Mouse (Mus musculus): ENCODE data around the gene Cryba2. TPM values are rescaled to one million over a fixed set of nuclear protein-coding genes. Genes with fewer than 3 reads are reported as not detected.

Gene Cryba2
- polyA plus RNA-seq, 1 experiment from 2014 or later: not detected

DNA sequence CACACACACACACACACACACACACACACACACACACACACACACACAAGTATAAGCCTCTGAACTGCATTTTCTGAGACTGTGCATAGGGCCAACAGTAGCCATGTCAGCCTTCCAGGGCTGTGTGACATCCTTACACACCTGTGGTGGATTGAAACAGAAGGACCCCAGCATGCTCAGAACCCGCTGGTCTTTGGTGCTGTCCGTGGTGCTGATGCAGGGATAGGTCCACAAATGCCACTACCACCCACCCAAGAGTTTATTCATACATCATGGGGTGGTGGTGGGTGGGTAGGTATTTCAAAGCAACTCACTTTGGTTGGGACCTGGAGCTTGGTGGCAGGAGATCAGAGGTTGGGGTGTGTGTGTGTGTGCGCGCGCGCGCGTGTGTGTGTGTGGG, 1.4 kb downstream of the Cryba2 start:
- WGBS: 1% methylated on average over 8 of the region's 8 CpGs
- Histone ChIP-seq H3K4me2 (ENCODE audit: low read depth) (no peak overlapping the region), H3K9me3 (ENCODE audit: control insufficient read depth, low read length) (no peaks in the 10 kb centered on the region), H3K9ac (ENCODE audit: low read length) (no peak overlapping the region), H3K27ac (ENCODE audit: low read depth, low read length) (no peak overlapping the region), H3K4me3 (ENCODE audit: low read depth, low read length) (no peak overlapping the region), H3K4me1 (ENCODE audit: control insufficient read depth, insufficient read depth, low read length) (peaks cover 6% of the 10 kb centered on the region), H3K36me3 (ENCODE audit: control insufficient read depth, insufficient read depth, low read length) (no peaks in the 10 kb centered on the region), H3K27me3 (ENCODE audit: control insufficient read depth, insufficient read depth, low read length) (peaks cover 88% of the 10 kb centered on the region)
- DNase-seq (ENCODE audit: low spot score): peak; percentile 66
- no peak for ATAC-seq (ENCODE audit: insufficient read depth, low FRiP score, low TSS enrichment)

DNA sequence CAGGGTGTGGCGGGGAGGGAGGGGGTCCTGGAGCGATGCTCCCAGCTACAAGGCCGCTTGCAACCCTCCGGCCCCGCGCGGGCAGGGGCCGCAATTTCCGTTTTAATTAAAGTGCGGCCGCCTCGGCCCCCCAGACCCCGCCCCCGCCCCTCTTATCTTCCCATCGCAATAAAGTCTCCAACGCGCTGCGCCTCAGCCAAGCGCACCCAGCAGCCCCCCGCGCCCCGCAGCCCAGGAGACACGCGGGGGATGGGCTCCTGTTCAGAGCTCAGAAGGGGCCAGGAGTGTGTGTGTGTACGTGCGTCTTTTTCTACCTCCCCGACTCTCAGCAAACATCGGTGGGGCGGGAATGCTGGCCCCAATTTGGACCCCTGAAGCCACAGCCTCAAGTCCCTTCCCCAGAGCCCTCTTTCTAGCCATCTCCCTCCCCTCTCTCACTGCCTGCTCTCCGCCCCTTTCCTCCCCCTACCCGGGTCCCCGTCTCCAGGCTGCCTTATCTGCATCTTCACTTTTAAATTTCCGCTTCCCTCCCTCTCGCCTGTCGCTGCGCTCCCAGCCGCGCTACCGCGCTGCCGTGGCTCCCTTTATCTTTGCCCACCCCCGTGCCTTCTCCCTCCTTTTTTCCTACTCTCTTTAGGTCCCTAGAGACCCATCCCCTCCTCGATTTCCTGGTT, 7.4 kb downstream of the Cryba2 start, which contains the start of gene Fev:
Gene Fev, minus strand, starts transcription at position 51 of the 674 bp plus-strand sequence.
- H3K4me1 ChIP-seq (ENCODE audit: control insufficient read depth, insufficient read depth, low read length): peaks cover 8% of the 10 kb centered on the region
- DNase-seq (ENCODE audit: low spot score) (no peak), ATAC-seq (ENCODE audit: insufficient read depth, low FRiP score, low TSS enrichment) (no peak)
- peak within 1 kb of the TSS; percentile 13 for H3K4me3 ChIP-seq (ENCODE audit: low read depth, low read length)
- no peak within 1 kb of the TSS for H3K9ac ChIP-seq (ENCODE audit: low read length)
- no peaks in the 10 kb centered on the region for H3K9me3 ChIP-seq (ENCODE audit: control insufficient read depth, low read length)
- H3K27ac ChIP-seq (ENCODE audit: low read depth, low read length): no peak within 1 kb of the TSS
- H3K36me3 ChIP-seq (ENCODE audit: control insufficient read depth, insufficient read depth, low read length): no peaks in the 10 kb centered on the region
- peak within 1 kb of the TSS; percentile 25 for H3K4me2 ChIP-seq (ENCODE audit: low read depth)
- WGBS: under 1% methylated on average over 32 of the region's 43 CpGs
- H3K27me3 ChIP-seq (ENCODE audit: control insufficient read depth, insufficient read depth, low read length): peaks cover 93% of the 10 kb centered on the region

DNA sequence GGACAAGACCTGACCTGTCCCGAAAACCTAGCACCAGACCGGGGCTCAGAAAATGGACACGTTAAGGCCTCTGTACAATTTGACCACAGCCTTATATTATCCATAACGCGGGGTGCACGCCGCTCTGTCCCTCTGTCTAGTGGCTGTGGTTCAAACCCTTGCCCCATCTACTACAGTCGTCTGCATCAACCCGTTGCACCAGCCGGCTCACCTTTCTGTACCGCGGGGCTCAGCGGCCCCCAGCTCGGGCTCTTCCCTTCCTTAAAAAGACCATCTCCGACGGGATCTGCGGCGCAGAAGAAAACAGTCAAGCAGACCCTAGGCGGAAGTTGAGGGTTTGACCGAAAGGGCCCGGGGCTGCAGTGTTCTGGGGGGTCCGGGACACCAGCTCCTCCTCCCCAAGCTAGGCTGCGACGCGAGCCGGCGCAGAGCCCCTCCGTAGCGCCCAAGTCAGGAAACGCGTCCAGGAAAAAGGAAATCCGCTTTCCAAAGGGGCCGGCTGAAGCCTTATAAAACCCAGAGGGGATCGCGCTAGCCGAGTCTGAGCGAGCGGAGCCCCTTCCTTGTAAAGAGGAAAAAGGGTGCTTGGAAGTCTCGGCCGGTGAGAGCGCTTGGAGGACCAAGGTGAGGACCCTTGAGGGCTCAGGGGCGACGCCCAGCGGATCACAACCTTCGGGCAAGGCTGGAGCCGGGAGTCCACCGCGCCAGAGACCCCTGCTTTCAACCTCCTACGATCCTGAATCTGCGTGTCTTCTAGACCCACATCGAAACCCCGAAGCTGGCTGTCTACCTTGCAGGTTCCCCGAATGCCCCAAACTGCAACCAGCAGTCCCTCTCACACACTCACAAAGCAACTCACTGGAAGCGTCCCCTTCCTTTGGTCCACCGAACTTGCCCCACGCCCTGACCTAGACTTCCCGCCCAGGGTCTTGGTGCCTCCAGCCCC, 8.5 kb downstream of the Cryba2 start:
- DNase-seq (ENCODE audit: low spot score): no peak
- H3K9ac ChIP-seq (ENCODE audit: low read length): no peak overlapping the region

DNA sequence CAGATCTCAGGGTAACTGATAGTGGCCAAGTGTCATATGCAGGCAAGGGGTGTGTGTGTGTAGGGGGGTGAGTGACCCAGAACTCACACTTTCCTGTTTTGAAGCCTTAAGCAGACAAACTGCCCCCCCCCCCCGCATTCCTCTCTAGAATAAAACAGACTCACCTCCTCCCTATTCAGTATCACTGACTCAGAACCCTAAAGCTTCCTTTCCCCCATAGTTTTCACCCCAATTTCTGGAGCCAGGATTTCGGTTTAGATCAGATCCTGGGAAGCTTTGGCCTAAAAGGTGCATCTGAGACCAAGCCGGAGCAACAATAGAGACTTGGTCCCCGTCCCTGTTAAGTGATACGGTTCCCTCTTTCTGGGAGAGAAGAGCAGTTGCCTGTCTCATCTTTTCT, 9.5 kb downstream of the Cryba2 start:
- Histone ChIP-seq H3K4me1 (ENCODE audit: control insufficient read depth, insufficient read depth, low read length) (peaks cover 8% of the 10 kb centered on the region), H3K9ac (ENCODE audit: low read length) (no peak overlapping the region), H3K36me3 (ENCODE audit: control insufficient read depth, insufficient read depth, low read length) (no peaks in the 10 kb centered on the region), H3K27ac (ENCODE audit: low read depth, low read length) (no peak overlapping the region), H3K9me3 (ENCODE audit: control insufficient read depth, low read length) (no peaks in the 10 kb centered on the region), H3K27me3 (ENCODE audit: control insufficient read depth, insufficient read depth, low read length) (peaks cover 87% of the 10 kb centered on the region), H3K4me3 (ENCODE audit: low read depth, low read length) (no peak overlapping the region), H3K4me2 (ENCODE audit: low read depth) (no peak overlapping the region)
- 0% methylated on average over 5 of the region's 5 CpGs for WGBS
- DNase-seq (ENCODE audit: low spot score): no peak
- ATAC-seq (ENCODE audit: insufficient read depth, low FRiP score, low TSS enrichment): no peak

More for the DNA sequence above, 8.5 kb downstream of the Cryba2 start:
- Histone ChIP-seq H3K27ac (ENCODE audit: low read depth, low read length) (no peak overlapping the region), H3K36me3 (ENCODE audit: control insufficient read depth, insufficient read depth, low read length) (no peaks in the 10 kb centered on the region), H3K4me1 (ENCODE audit: control insufficient read depth, insufficient read depth, low read length) (peaks cover 8% of the 10 kb centered on the region), H3K4me2 (ENCODE audit: low read depth) (peak overlapping the region; percentile 0; the same call in 1 of the 2 replicates), H3K27me3 (ENCODE audit: control insufficient read depth, insufficient read depth, low read length) (peaks cover 86% of the 10 kb centered on the region), H3K4me3 (ENCODE audit: low read depth, low read length) (peak overlapping the region; percentile 13; the same call in 1 of the 2 replicates), H3K9me3 (ENCODE audit: control insufficient read depth, low read length) (no peaks in the 10 kb centered on the region)
- WGBS: under 1% methylated on average over 54 of the region's 57 CpGs
- no peak for ATAC-seq (ENCODE audit: insufficient read depth, low FRiP score, low TSS enrichment)

DNA sequence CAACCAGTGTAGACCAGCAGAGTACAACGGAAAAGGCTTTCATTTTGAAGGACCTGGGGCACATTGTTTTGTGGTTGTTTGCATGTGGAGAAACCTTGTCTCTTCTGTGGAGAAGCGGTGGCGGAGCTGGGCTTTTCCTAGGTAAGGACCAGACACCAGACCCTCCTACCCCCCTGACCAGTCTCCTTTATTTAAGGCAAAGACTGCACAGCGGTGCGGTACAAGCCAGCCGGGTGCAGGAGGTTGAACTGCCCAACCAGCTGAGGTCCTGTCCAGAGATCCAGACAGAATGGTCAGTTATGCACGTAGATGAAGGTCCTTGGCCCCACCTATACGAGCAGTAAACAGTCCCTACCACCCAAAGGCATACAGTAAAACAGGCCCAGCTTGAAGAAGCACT, 10.1 kb downstream of the Cryba2 start:
- Histone ChIP-seq H3K27me3 (ENCODE audit: control insufficient read depth, insufficient read depth, low read length) (peaks cover 82% of the 10 kb centered on the region), H3K9me3 (ENCODE audit: control insufficient read depth, low read length) (no peaks in the 10 kb centered on the region), H3K4me1 (ENCODE audit: control insufficient read depth, insufficient read depth, low read length) (peaks cover 8% of the 10 kb centered on the region), H3K36me3 (ENCODE audit: control insufficient read depth, insufficient read depth, low read length) (no peaks in the 10 kb centered on the region), H3K27ac (ENCODE audit: low read depth, low read length) (no peak overlapping the region), H3K4me2 (ENCODE audit: low read depth) (no peak overlapping the region), H3K9ac (ENCODE audit: low read length) (no peak overlapping the region), H3K4me3 (ENCODE audit: low read depth, low read length) (no peak overlapping the region; the same call in 1 of the 2 replicates)
- WGBS: under 1% methylated on average over 8 of the region's 8 CpGs
- DNase-seq (ENCODE audit: low spot score): peak; percentile 33
- ATAC-seq (ENCODE audit: insufficient read depth, low FRiP score, low TSS enrichment): no peak

DNA sequence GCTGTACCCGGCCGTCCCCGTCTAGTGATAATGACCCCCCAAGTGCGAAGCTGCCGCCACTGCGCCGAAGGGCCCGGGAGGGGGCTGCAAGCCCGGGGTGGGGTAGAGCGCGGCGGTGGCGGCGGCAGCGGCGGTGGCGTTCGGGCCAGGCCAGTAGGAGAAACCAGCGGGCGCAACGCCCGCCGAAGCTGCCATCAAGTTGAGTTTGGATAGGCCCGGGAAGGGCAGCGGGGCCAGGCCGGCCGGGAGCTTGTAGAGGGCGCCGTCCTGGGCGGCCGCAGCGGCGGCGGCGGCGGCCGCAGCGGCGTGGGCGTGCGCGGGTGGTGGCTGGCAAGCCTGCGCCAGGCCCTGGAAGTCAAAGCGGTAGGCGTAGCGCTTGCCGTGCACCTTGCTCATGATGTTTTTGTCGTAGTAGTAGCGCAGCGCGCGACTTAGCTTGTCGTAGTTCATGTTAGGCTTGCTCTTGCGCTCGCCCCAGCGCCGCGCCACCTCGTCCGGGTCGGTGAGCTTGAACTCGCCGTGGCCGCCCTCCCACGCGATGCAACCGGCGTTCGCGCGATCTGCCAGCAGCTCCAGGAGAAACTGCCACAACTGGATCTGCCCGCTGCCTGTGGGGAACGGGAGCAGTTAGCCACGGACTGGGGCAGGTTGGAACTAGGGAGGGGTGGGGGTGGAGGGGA, 10.7 kb downstream of the Cryba2 start:
- under 1% methylated on average over 67 of the region's 74 CpGs for WGBS
- Histone ChIP-seq H3K9me3 (ENCODE audit: control insufficient read depth, low read length) (no peaks in the 10 kb centered on the region), H3K27ac (ENCODE audit: low read depth, low read length) (no peak overlapping the region), H3K9ac (ENCODE audit: low read length) (no peak overlapping the region), H3K4me1 (ENCODE audit: control insufficient read depth, insufficient read depth, low read length) (peaks cover 8% of the 10 kb centered on the region), H3K27me3 (ENCODE audit: control insufficient read depth, insufficient read depth, low read length) (peaks cover 76% of the 10 kb centered on the region), H3K4me2 (ENCODE audit: low read depth) (peak overlapping the region; percentile 48), H3K4me3 (ENCODE audit: low read depth, low read length) (peak overlapping the region; percentile 26), H3K36me3 (ENCODE audit: control insufficient read depth, insufficient read depth, low read length) (no peaks in the 10 kb centered on the region)
- ATAC-seq (ENCODE audit: insufficient read depth, low FRiP score, low TSS enrichment): no peak
- peak; percentile 30 for DNase-seq (ENCODE audit: low spot score)

DNA sequence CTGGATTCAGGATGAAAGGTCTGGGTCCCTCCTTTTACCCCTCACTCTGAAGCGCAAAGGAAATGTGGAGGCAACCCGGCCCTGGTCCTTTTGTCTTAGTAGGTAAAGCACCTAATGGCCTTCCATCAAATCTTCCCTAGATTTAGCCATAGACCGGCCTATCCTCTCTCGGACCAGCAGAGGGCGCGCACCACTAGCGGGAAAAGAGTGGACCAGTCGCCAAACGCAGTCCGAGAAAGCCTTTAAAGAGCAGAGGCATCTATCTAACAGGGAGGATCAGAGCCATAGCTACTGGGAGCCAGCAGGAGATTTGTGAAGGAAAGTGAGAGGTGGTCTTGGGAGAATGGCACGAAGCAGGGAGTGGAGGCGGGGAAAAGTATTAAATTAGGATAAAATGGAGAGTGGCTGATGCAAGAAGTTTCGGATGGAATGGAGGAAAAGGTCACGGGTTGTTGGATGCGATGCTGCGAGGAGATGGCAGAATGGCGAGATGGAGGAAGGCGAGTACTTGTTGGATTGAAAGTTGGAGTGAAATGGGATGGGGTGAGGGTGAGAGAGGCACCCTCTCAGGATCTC, 12.1 kb downstream of the Cryba2 start:
- Histone ChIP-seq H3K4me2 (ENCODE audit: low read depth) (no peak overlapping the region), H3K27me3 (ENCODE audit: control insufficient read depth, insufficient read depth, low read length) (peaks cover 63% of the 10 kb centered on the region), H3K4me1 (ENCODE audit: control insufficient read depth, insufficient read depth, low read length) (peaks cover 8% of the 10 kb centered on the region), H3K36me3 (ENCODE audit: control insufficient read depth, insufficient read depth, low read length) (no peaks in the 10 kb centered on the region), H3K27ac (ENCODE audit: low read depth, low read length) (no peak overlapping the region), H3K9ac (ENCODE audit: low read length) (no peak overlapping the region), H3K4me3 (ENCODE audit: low read depth, low read length) (no peak overlapping the region), H3K9me3 (ENCODE audit: control insufficient read depth, low read length) (no peaks in the 10 kb centered on the region)
- WGBS: 1% methylated on average over 18 of the region's 18 CpGs
- DNase-seq (ENCODE audit: low spot score): peak; percentile 81
- no peak for ATAC-seq (ENCODE audit: insufficient read depth, low FRiP score, low TSS enrichment)

DNA sequence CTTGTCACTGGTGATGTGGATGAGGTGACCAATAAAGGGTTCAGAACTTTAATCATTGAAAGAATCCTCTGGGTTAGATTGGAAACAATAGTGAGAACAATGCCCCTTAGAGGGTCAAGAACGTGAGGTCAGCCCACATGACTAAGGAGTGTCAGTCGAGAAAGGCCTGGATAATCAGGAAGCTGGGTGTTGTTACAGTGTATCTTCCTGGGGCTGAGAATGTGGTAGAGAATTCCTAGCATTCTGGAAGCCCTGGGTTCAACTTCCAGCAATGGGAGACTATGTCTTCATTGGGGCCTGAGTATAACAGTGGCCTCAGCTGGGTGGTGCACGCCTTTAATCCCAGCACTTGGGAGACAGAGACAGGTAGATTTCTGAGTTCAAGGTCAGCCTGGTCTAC, 15.7 kb downstream of the Cryba2 start:
- no peak overlapping the region for H3K4me2 ChIP-seq (ENCODE audit: low read depth)
- H3K9me3 ChIP-seq (ENCODE audit: control insufficient read depth, low read length): no peaks in the 10 kb centered on the region
- ATAC-seq (ENCODE audit: insufficient read depth, low FRiP score, low TSS enrichment) (no peak), DNase-seq (ENCODE audit: low spot score) (no peak)
- peaks cover 3% of the 10 kb centered on the region for H3K4me1 ChIP-seq (ENCODE audit: control insufficient read depth, insufficient read depth, low read length)
- WGBS: 65% methylated on average over 3 of the region's 3 CpGs
- no peak overlapping the region for H3K27ac ChIP-seq (ENCODE audit: low read depth, low read length)
- H3K36me3 ChIP-seq (ENCODE audit: control insufficient read depth, insufficient read depth, low read length): no peaks in the 10 kb centered on the region
- no peak overlapping the region for H3K9ac ChIP-seq (ENCODE audit: low read length)
- H3K4me3 ChIP-seq (ENCODE audit: low read depth, low read length): no peak overlapping the region
- peaks cover 26% of the 10 kb centered on the region for H3K27me3 ChIP-seq (ENCODE audit: control insufficient read depth, insufficient read depth, low read length)
